ENCODE assay signal across 11 mouse cellular contexts in the genomic region with DNA sequence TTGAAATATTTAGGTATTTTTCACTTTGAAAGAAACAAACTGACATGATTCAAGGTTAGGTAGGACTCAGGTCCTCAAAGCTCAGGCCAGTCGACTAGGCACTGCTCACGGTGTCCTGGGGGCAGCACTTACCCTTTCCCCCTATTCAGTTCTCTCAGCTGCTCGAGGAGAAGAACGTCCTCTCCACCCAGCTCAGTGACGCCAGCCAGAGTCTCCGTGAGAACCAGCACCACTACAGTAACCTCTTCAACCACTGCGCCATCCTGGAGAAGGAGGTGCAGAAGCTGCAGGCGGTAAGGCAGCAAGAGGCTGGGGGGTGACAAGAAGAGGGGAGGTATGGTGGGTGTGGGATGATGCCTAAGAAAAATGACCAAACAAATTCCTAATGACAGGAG.
"Had no signal": no experiment of that assay in that cellular context is flagged by ENCODE, and none has a peak within 500 bp of the region (broad histone marks: within the 10 kb centered on the region; RNA-seq: fewer than 3 reads in every experiment).

No protein-coding gene starts in this region.

- H3K4me2 ChIP-seq: neural tube, embryonic 12.5 days; neural tube, embryonic 13.5 days; neural tube, embryonic 15.5 days; stomach, embryonic 15.5 days had no signal

- H3K9ac ChIP-seq: neural tube, embryonic 12.5 days; neural tube, embryonic 13.5 days; neural tube, embryonic 15.5 days; stomach, embryonic 15.5 days had no signal

- DNase-seq: retina, postnatal 1 day; right cerebral cortex, adult 18-20 months; right cerebral cortex, postnatal 14 days; right cerebral cortex, postnatal 25 days; right cerebral cortex, postnatal 4 days; spleen, adult 18-20 months had no signal

- H3K4me3 ChIP-seq: neural tube, embryonic 12.5 days; neural tube, embryonic 13.5 days; neural tube, embryonic 15.5 days; stomach, embryonic 15.5 days had no signal

- H3K4me1 ChIP-seq: neural tube, embryonic 12.5 days; neural tube, embryonic 13.5 days; neural tube, embryonic 15.5 days; stomach, embryonic 15.5 days had no signal

- H3K27me3 ChIP-seq: neural tube, embryonic 12.5 days; neural tube, embryonic 13.5 days; neural tube, embryonic 15.5 days; stomach, embryonic 15.5 days had no signal

- H3K27ac ChIP-seq: neural tube, embryonic 12.5 days; neural tube, embryonic 13.5 days; neural tube, embryonic 15.5 days; stomach, embryonic 15.5 days; stomach, postnatal 0 days had no signal

- H3K9me3 ChIP-seq: neural tube, embryonic 12.5 days; neural tube, embryonic 13.5 days; neural tube, embryonic 15.5 days; stomach, embryonic 15.5 days had no signal
